12 mouse cellular contexts compared by ENCODE assay signal in the genomic region with DNA sequence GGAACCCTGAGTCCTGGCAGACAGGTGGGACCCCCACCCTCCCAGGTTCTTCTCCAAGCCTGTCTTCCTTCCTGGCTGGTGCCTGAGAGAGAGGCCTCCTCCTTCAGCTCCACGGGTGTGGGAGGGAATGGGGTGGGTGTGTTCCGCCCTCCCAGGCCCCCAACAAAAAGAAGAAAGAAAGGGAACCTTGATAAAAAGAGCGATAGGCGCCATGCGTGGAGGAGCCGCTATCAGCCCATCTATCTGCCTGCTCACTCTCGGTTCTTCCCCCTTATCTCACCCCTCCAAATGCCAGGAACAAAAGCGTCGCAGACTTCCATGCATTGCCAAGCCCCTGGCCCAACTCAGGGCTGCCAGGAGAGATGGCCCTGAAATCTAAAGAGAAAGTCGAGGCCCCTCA. TPM values are rescaled to one million over a fixed set of nuclear protein-coding genes. Genes with fewer than 3 reads are reported as not detected.
DNase-seq lines count a peak whose midpoint lies in the region; ATAC-seq and TF ChIP-seq lines count a peak whose summit lies in the region.
"Had no signal": no experiment of that assay in that cellular context is flagged by ENCODE, and none has a peak within 500 bp of the region (broad histone marks: within the 10 kb centered on the region; RNA-seq: fewer than 3 reads in every experiment).

No protein-coding gene starts in this region.

- WGBS in heart, embryonic 14.5 days = 38% methylated on average over 10 of the region's 10 CpGs
- 32% methylated on average over 10 of the region's 10 CpGs for WGBS in liver, embryonic 11.5 days
- 72% methylated on average over 10 of the region's 10 CpGs for WGBS in forebrain, embryonic 12.5 days

- H3K9me3 ChIP-seq in heart, embryonic 14.5 days (ENCODE audit: control insufficient read depth, low read length) = no peaks in the 10 kb centered on the region
- no peaks in the 10 kb centered on the region for H3K9me3 ChIP-seq in MEL (replicated peaks; ENCODE audit: insufficient read depth, low read length)
- no peaks in the 10 kb centered on the region for H3K9me3 ChIP-seq in liver, embryonic 11.5 days (ENCODE audit: control insufficient read depth, low read length)
- H3K9me3 ChIP-seq in forebrain, embryonic 12.5 days = no peaks in the 10 kb centered on the region

- TF ChIP-seq RAD21 in MEL (IDR thresholded peaks at IDR 0.05; ENCODE audit: low read depth, low read length) = no peak

- ATAC-seq in heart, embryonic 14.5 days (ENCODE audit: insufficient number of reproducible peaks, insufficient read depth, low FRiP score, low read depth) = no peak
- no peak for ATAC-seq in liver, embryonic 11.5 days (replicated peaks; ENCODE audit: low FRiP score)
- ATAC-seq in forebrain, embryonic 12.5 days (ENCODE audit: low FRiP score) = no peak
- ATAC-seq: activated CD4-positive, CD25-positive, alpha-beta regulatory T cell, adult 4 months had no signal

- H3K4me2 ChIP-seq in heart, embryonic 14.5 days (ENCODE audit: low read length) = no peak overlapping the region
- H3K4me2 ChIP-seq in liver, embryonic 11.5 days = peak overlapping the region; percentile 61
- no peak overlapping the region for H3K4me2 ChIP-seq in forebrain, embryonic 12.5 days

- 0 out of 2 replicates have a peak overlapping the region, but pooled peaks have one; percentile 0 for H3K9ac ChIP-seq in heart, embryonic 14.5 days (ENCODE audit: low read length)
- H3K9ac ChIP-seq in MEL (ENCODE audit: control insufficient read depth, low read depth, low read length, poor library complexity, severe bottlenecking) = peak overlapping the region; percentile 58
- peak overlapping the region; percentile 11; the same call in 1 of the 2 replicates for H3K9ac ChIP-seq in liver, embryonic 11.5 days (ENCODE audit: low read depth, low read length)
- no peak overlapping the region for H3K9ac ChIP-seq in forebrain, embryonic 12.5 days

- peak; percentile 45 to 77; a peak in 3 of 4 replicates for TF ChIP-seq EP300 in MEL (IDR thresholded peaks at IDR 0.05; ENCODE audit: low read depth in 1 of 2, low read length in 2 of 2)

- DNase-seq in heart, adult 18-20 months = no peak
- DNase-seq in layer of hippocampus, adult 2 months (ENCODE audit: low spot score in 2 of 2) = no peak
- no peak for DNase-seq in layer of hippocampus, adult 9-11 months
- DNase-seq in MEL (ENCODE audit: low read depth, low spot score) = peak; percentile 56
- DNase-seq in liver, embryonic 11.5 days (ENCODE audit: low spot score) = no peak
- no peak for DNase-seq in adrenal gland, adult 2 months
- DNase-seq: cerebellum, adult 9-10 months; right cerebral cortex, postnatal 4 days; thymus, postnatal 36 days had no signal

- peaks cover 6% of the 10 kb centered on the region; the same call in 1 of the 2 replicates for H3K36me3 ChIP-seq in heart, embryonic 14.5 days (ENCODE audit: control insufficient read depth, insufficient read depth, low read length)
- peaks cover 7 to 81% of the 10 kb centered on the region in 2 experiments; a peak in 3 of 4 replicates for H3K36me3 ChIP-seq in MEL (ENCODE audit: control insufficient read depth in 1 of 2, insufficient read depth in 2 of 2, low read length in 2 of 2)
- H3K36me3 ChIP-seq in liver, embryonic 11.5 days (ENCODE audit: control insufficient read depth, insufficient read depth, low read length) = peaks cover 20% of the 10 kb centered on the region
- no peaks in the 10 kb centered on the region for H3K36me3 ChIP-seq in forebrain, embryonic 12.5 days (replicated peaks)

- H3K79me2 ChIP-seq in MEL (ENCODE audit: control insufficient read depth, insufficient read depth, low read length, poor library complexity) = peaks cover 87% of the 10 kb centered on the region

- peaks cover 91 to 94% of the 10 kb centered on the region in 2 experiments for H3K4me1 ChIP-seq in heart, embryonic 14.5 days (ENCODE audit: control insufficient read depth in 2 of 2, insufficient read depth in 2 of 2, low read length in 2 of 2)
- peaks cover 18 to 93% of the 10 kb centered on the region in 2 experiments for H3K4me1 ChIP-seq in MEL (ENCODE audit: control insufficient read depth in 1 of 2, insufficient read depth in 2 of 2, low read length in 2 of 2)
- peaks cover 100% of the 10 kb centered on the region for H3K4me1 ChIP-seq in liver, embryonic 11.5 days (replicated peaks; ENCODE audit: control insufficient read depth, insufficient read depth, low read length)
- H3K4me1 ChIP-seq in forebrain, embryonic 12.5 days = peaks cover 63% of the 10 kb centered on the region

- no peak for TF ChIP-seq POLR2A in MEL (IDR thresholded peaks at IDR 0.05; ENCODE audit: control insufficient read depth in 1 of 2, insufficient read depth in 1 of 2, low read depth in 1 of 2, low read length in 2 of 2, poor library complexity in 1 of 2)

- peak overlapping the region; percentile 35 to 92 for H3K27ac ChIP-seq in heart, embryonic 14.5 days (replicated peaks in 1 of 2; ENCODE audit: control insufficient read depth in 1 of 2, insufficient read depth in 1 of 2, low read depth in 2 of 2, low read length in 2 of 2)
- 0 out of 2 replicates have a peak overlapping the region, but pooled peaks have one; percentile 28 for H3K27ac ChIP-seq in layer of hippocampus, adult 2 months
- peak overlapping the region; percentile 95 for H3K27ac ChIP-seq in MEL (ENCODE audit: control insufficient read depth, low read depth, low read length)
- peak overlapping the region; percentile 99 for H3K27ac ChIP-seq in liver, embryonic 11.5 days (ENCODE audit: low read depth, low read length)
- no peak overlapping the region for H3K27ac ChIP-seq in forebrain, embryonic 12.5 days

- no peak for TF ChIP-seq CTCF in layer of hippocampus, adult 2 months (conservative IDR thresholded peaks at IDR 0.05)
- no peak for TF ChIP-seq CTCF in MEL (IDR thresholded peaks at IDR 0.05 in 2 of 3, conservative IDR thresholded peaks at IDR 0.05 in 1 of 3; ENCODE audit: control insufficient read depth in 1 of 3, insufficient read depth in 1 of 3, low read depth in 2 of 3, low read length in 3 of 3, poor library complexity in 1 of 3, severe bottlenecking in 1 of 3)

- no peak overlapping the region for H3K4me3 ChIP-seq in heart, embryonic 14.5 days (ENCODE audit: control insufficient read depth in 1 of 2, insufficient read depth in 1 of 2, low read depth in 1 of 2, low read length in 2 of 2)
- H3K4me3 ChIP-seq in layer of hippocampus, adult 2 months = no peak overlapping the region
- H3K4me3 ChIP-seq in MEL (ENCODE audit: control insufficient read depth in 1 of 2, insufficient read depth in 1 of 2, low read depth in 2 of 2, low read length in 2 of 2) = no peak overlapping the region
- H3K4me3 ChIP-seq in liver, embryonic 11.5 days (ENCODE audit: low read depth, low read length) = peak overlapping the region; percentile 6; the same call in 1 of the 2 replicates
- no peak overlapping the region for H3K4me3 ChIP-seq in forebrain, embryonic 12.5 days (replicated peaks)

- H3K27me3 ChIP-seq in heart, embryonic 14.5 days (ENCODE audit: control insufficient read depth, insufficient read depth, low read length) = no peaks in the 10 kb centered on the region
- H3K27me3 ChIP-seq in MEL (ENCODE audit: control insufficient read depth in 1 of 2, insufficient read depth in 2 of 2, low read length in 2 of 2) = no peaks in the 10 kb centered on the region
- H3K27me3 ChIP-seq in liver, embryonic 11.5 days (replicated peaks; ENCODE audit: control insufficient read depth, insufficient read depth, low read length) = no peaks in the 10 kb centered on the region
- peaks cover 37% of the 10 kb centered on the region for H3K27me3 ChIP-seq in forebrain, embryonic 12.5 days

TF ChIP-seq in MEL, 35 proteins besides CTCF, POLR2A, EP300 and RAD21 (continues in another document):
- TF ChIP-seq NRF1 (IDR thresholded peaks at IDR 0.05; ENCODE audit: insufficient read depth, low read depth, low read length, poor library complexity, severe bottlenecking) (no peak), UBTF (IDR thresholded peaks at IDR 0.05; ENCODE audit: borderline replicate concordance, insufficient read depth, low read depth, low read length) (no peak), TCF12 (IDR thresholded peaks at IDR 0.05; ENCODE audit: low read depth, low read length) (peak; percentile 88), SIN3A (IDR thresholded peaks at IDR 0.05; ENCODE audit: low read length) (no peak; the same call in 1 of the 2 replicates), ZMIZ1 (IDR thresholded peaks at IDR 0.05; ENCODE audit: low read depth, low read length) (no peak), JUND (IDR thresholded peaks at IDR 0.05; ENCODE audit: low read depth, low read length) (no peak), GABPA (IDR thresholded peaks at IDR 0.05; ENCODE audit: low read depth, low read length) (no peak), POLR2AphosphoS2 (IDR thresholded peaks at IDR 0.05; ENCODE audit: low read length) (no peak), GATA1 (IDR thresholded peaks at IDR 0.05; ENCODE audit: low read depth, low read length) (peak; percentile 94), RCOR1 (IDR thresholded peaks at IDR 0.05; ENCODE audit: low read depth, low read length) (peak; percentile 41; the same call in 1 of the 2 replicates), MEF2A (IDR thresholded peaks at IDR 0.05; ENCODE audit: extremely low read depth, insufficient replicate concordance, low read depth, low read length, poor library complexity, severe bottlenecking) (no peak), E2F4 (IDR thresholded peaks at IDR 0.05; ENCODE audit: borderline replicate concordance, low read depth, low read length) (no peak), ZC3H11A (IDR thresholded peaks at IDR 0.05; ENCODE audit: low read depth, low read length) (no peak), ETS1 (IDR thresholded peaks at IDR 0.05; ENCODE audit: low read depth, low read length) (peak; percentile 50), MAZ (IDR thresholded peaks at IDR 0.05; ENCODE audit: low read depth, low read length) (peak; percentile 33; the same call in 1 of the 2 replicates), POLR2AphosphoS5 (IDR thresholded peaks at IDR 0.05; ENCODE audit: borderline replicate concordance, low read depth, low read length) (no peak), NELFE (IDR thresholded peaks at IDR 0.05; ENCODE audit: low read depth, low read length) (no peak), MXI1 (IDR thresholded peaks at IDR 0.05; ENCODE audit: low read depth, low read length) (no peak)

RNA-seq across cellular contexts. Expression of gene Zfpm1, which starts 11.5 kb away (rescaled TPM):
- polyA plus RNA-seq in heart, embryonic 14.5 days (2014; fragmentation: Nextera tagmentation; extraction: Ambion mirVana) = 4.4 and 6.1 TPM in 2 replicates
- 10 to 100 TPM; 18.4 to 23.0 TPM for total RNA-seq in heart, adult 18-20 months (2021)
- total RNA-seq in layer of hippocampus, adult 2 months (2021) = 10 to 100 TPM; 45.1 to 45.6 TPM
- total RNA-seq in MEL (2012; rRNA removed) = 104 and 133 TPM in 2 replicates
- 100 to 1,000 TPM; 260 to 343 TPM for polyA plus RNA-seq in MEL (2012; ENCODE audit: insufficient read depth in 1 of 2, insufficient read length in 2 of 2, low read depth in 1 of 2, low replicate concordance in 2 of 2, missing spikeins in 1 of 2)
- polyA plus RNA-seq in liver, embryonic 11.5 days (2014; fragmentation: Nextera tagmentation; extraction: Ambion mirVana) = 22.7 and 26.5 TPM in 2 replicates
- 0.82 and 1.2 TPM in 2 replicates for polyA plus RNA-seq in forebrain, embryonic 12.5 days (2016; fragmentation: Nextera tagmentation; extraction: Ambion mirVana)
- total RNA-seq in adrenal gland, adult 2 months (2021) = 10 to 100 TPM; 16.0 to 24.2 TPM
- 37.4 and 60.4 TPM in 2 replicates for polyA plus RNA-seq in adrenal gland, adult 2 months (2012; rRNA removed)
